Mouse (Mus musculus): Measurements from ENCODE around the gene Tmed9.
"Not testable (repeated sequence)": the region's sequence is repeated elsewhere in the genome, so short reads cannot be mapped to it uniquely, and the experiment has no call there.

The Tmed9 gene

GRCm38 (mm10) chr13:55613471-55613870 is 39.9 kb downstream of the Tmed9 start:
- no peak for DNase-seq

GRCm38 (mm10) chr13:55619328-55619727 is 45.8 kb downstream of the Tmed9 start:
- no peak for DNase-seq

GRCm38 (mm10) chr13:55620275-55620674 is 46.7 kb downstream of the Tmed9 start:
- no peak for DNase-seq

GRCm38 (mm10) chr13:55622156-55622648 is 48.7 kb downstream of the Tmed9 start:
- DNase-seq: not testable (repeated sequence)

- DNase-seq: peak; percentile 87
Measured at GRCm38 (mm10) chr13:55622649-55623541, 49.4 kb downstream of the Tmed9 start, which contains the start of gene Caml. TSS of gene Caml (plus strand) at chr13:55623005.

GRCm38 (mm10) chr13:55634639-55635127 is 61.2 kb downstream of the Tmed9 start, which contains the start of gene Ddx46:
TSS of gene Ddx46 (plus strand) at chr13:55635027.
- peak; percentile 85 for DNase-seq

DNA sequence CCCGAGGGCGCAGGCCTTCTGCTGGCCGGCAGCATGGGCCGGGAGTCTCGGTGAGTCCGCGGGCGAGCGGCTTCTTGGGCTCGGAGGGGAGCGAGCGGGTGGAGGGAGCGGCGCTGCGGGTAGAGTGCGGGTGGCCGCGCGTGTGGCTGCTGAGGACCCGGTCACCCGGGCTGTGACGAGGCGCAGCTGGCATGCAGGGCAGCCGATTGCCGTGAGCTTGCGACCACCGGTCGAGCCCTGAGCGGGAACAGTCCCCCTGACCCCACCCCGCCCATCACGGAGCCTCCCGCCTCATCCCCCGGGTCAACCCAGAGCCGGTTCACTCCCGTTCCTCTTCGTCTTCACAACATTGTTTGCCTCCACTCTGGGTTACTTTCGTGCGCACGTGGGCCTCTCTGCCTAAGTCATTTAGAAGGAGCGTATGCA is 61.6 kb downstream of the Tmed9 start:
- no peak for DNase-seq

DNA sequence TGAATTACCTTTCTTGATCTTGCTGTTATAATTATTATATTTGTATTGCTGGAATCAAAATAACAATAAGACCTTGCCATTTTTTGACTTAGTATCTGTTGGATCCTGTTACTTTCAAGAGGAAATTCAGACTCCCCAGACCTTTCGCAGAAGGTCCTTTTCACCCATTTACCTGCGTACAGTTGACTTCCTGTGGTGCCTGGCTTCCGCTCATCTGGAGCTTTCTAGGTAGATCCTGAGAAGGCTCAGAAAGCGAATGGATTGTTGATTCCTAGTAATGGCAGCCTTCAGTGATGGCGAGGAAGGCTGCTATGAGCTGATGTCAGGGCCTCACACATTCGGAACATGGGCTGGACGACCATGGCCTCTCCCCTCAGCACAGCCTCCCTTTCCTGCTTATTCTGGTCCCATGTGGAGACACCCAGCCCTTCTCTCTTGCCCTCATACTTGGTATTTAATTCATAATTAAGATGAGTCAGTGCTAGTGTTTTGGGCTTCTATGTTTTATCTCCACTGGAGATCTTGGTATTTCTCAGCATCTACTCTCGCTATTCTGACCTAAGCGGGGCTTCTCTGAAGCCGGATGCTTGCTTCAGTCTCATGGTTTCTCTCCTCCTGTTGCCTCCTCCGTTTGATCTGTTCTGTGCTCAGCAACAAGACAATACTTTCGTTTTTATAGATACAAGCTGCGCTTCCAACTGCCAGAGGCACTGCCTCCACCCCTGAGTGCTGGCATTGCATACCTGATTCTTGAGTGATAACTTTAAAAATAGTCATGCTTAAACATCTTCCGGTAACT is 62.9 kb downstream of the Tmed9 start:
- no peak for DNase-seq

GRCm38 (mm10) chr13:55640480-55640879 is 66.9 kb downstream of the Tmed9 start:
- peak; percentile 40 for DNase-seq

GRCm38 (mm10) chr13:55644525-55644924 is 71.0 kb downstream of the Tmed9 start:
- no peak for DNase-seq
